Mouse (Mus musculus) left cerebral cortex, adult 11 months (tissue): ENCODE results near the gene Dpp4.

Experiments
- DNase-seq: peaks from one replicate; pipeline ENCODE4 v3.0.0; 2022; ENCODE audit warnings: low spot score

Dpp4 gene

GRCm38 (mm10) chr2:62360872-62361271, 51.2 kb downstream of the Dpp4 start:
- no peak for DNase-seq

- no peak for DNase-seq
These were observed 54.8 kb downstream of the Dpp4 start for GRCm38 (mm10) chr2:62357259-62357658.

GRCm38 (mm10) chr2:62356606-62357005, 55.4 kb downstream of the Dpp4 start:
- no peak for DNase-seq

GRCm38 (mm10) chr2:62355766-62356165, 56.3 kb downstream of the Dpp4 start:
- DNase-seq = no peak

GRCm38 (mm10) chr2:62352035-62352434, 60.0 kb downstream of the Dpp4 start:
- no peak for DNase-seq

- DNase-seq = no peak
These were observed 64.3 kb downstream of the Dpp4 start for GRCm38 (mm10) chr2:62347762-62348161.

GRCm38 (mm10) chr2:62346771-62347170, 65.3 kb downstream of the Dpp4 start:
- no peak for DNase-seq

GRCm38 (mm10) chr2:62344367-62344766, 67.7 kb downstream of the Dpp4 start:
- no peak for DNase-seq

- DNase-seq = no peak
These were observed 70.3 kb downstream of the Dpp4 start for GRCm38 (mm10) chr2:62341734-62342128.

GRCm38 (mm10) chr2:62341061-62341733, 70.8 kb downstream of the Dpp4 start:
- no peak for DNase-seq

GRCm38 (mm10) chr2:62339222-62339944, 72.6 kb downstream of the Dpp4 start:
- DNase-seq = no peak

GRCm38 (mm10) chr2:62337086-62337485, 74.9 kb downstream of the Dpp4 start:
- DNase-seq = no peak

- no peak for DNase-seq
These were observed 77.4 kb downstream of the Dpp4 start for GRCm38 (mm10) chr2:62334397-62335243.

- no peak for DNase-seq
These were observed 79.6 kb downstream of the Dpp4 start for GRCm38 (mm10) chr2:62332465-62332864.

- no peak for DNase-seq
These were observed 80.1 kb downstream of the Dpp4 start for GRCm38 (mm10) chr2:62331913-62332312.

GRCm38 (mm10) chr2:62325388-62325787, 86.6 kb downstream of the Dpp4 start:
- DNase-seq = no peak

- no peak for DNase-seq
These were observed 88.9 kb downstream of the Dpp4 start for GRCm38 (mm10) chr2:62323078-62323637.

- DNase-seq = no peak
These were observed 92.5 kb downstream of the Dpp4 start for GRCm38 (mm10) chr2:62319489-62319888.

- DNase-seq = no peak
These were observed 95.1 kb downstream of the Dpp4 start for GRCm38 (mm10) chr2:62316930-62317329.

- no peak for DNase-seq
These were observed 104.6 kb downstream of the Dpp4 start for GRCm38 (mm10) chr2:62307477-62307876.

- no peak for DNase-seq
These were observed 105.1 kb downstream of the Dpp4 start for GRCm38 (mm10) chr2:62306978-62307377.

- DNase-seq = peak; percentile 46
These were observed 110.3 kb downstream of the Dpp4 start for GRCm38 (mm10) chr2:62301716-62302115.
